Mouse (Mus musculus): ENCODE results near the gene Gm7030.
"Not testable (repeated sequence)": the region's sequence is repeated elsewhere in the genome, so short reads cannot be mapped to it uniquely, and the experiment has no call there.

DNA sequence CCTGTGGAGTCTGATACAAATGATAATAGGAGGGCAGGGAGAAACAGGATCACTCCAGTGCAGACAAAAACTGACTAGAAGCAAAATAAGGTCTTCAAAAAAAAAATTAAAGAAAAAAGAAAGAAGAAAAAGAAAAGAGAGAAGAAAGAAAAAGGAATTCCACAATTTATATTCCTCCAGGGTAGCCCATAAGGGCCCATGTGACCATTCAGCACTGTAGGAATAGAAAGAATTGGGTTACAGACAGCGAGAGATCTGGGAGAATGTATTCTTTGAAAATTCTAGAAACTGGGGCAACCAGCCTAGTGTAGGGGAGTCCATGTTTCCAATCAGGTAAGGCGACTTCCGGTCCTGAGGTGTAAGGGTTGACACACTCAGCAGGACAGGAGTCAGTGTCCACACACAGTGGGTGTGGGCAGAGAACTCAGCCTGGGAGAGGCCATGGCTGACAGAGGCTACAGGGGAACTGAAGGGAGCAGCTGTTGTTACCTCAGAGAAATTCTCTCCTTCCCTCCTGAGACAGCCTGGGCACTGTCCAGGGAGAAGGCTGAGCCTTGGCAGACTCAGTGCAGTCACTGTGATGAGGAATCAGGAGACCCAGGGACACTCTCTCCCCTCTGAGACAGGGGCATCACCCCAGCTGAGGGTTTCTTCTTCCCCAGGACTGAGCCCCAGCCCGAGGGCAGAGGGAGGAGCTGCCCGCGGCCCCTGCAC, 46.5 kb downstream of the Gm7030 start:
- TF ChIP-seq GATA1, TAL1 (IDR thresholded peaks at IDR 0.05; ENCODE audit: low read length): not testable (repeated sequence)

All from erythroblast, embryonic 14.5 days (primary cell).